Mouse (Mus musculus) granulocyte monocyte progenitor cell, adult 5-6 weeks (primary cell): ENCODE data around the gene Armh1. TPM values are rescaled to one million over a fixed set of nuclear protein-coding genes. Genes with fewer than 3 reads are reported as not detected.
"Not testable (repeated sequence)": the region's sequence is repeated elsewhere in the genome, so short reads cannot be mapped to it uniquely, and the experiment has no call there.

Experiments used
- ATAC-seq: replicated peaks from 2 replicates; pipeline ENCODE4 v1.8.0; 2016; ENCODE audit warnings: mild to moderate bottlenecking, moderate TSS enrichment, inconsistent platforms; ENCODE audit not compliant: poor library complexity, severe bottlenecking
- total RNA-seq, 2 experiments: library from RNA; stranded (forward) in 1 of 2; stranded (reverse) in 1 of 2; fragments of 200-712, 200-1000 nt in 1 of 2; fragments of >200 nt in 1 of 2; fragmentation: Nextera tagmentation in 1 of 2; gene quantifications; 2 replicates each; pipeline ENCODE4 v1.2.3; 2014 to 2017

The Armh1 gene
- total RNA-seq, 2 experiments from 2014 or later, result not detected

DNA sequence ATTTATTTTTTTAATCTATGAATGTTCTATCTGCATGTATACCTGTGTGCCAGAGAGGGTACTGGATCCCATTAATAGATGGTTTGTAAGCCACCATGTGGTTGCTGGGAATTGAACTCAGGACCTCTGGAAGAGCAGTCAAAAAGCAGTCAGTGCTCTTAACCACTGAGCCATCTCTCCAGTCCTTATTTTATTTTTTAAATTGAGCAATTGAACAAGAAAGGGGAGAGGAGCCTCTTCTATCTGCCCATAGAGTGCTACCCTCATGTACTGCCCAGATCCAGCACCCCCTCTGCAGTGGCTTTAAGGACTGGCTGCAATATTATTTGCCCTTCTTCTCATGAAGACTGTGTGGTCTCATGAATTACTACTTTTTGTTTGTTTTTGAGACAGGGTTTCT lies 26.7 kb downstream of the Armh1 start:
- no peak for ATAC-seq

DNA sequence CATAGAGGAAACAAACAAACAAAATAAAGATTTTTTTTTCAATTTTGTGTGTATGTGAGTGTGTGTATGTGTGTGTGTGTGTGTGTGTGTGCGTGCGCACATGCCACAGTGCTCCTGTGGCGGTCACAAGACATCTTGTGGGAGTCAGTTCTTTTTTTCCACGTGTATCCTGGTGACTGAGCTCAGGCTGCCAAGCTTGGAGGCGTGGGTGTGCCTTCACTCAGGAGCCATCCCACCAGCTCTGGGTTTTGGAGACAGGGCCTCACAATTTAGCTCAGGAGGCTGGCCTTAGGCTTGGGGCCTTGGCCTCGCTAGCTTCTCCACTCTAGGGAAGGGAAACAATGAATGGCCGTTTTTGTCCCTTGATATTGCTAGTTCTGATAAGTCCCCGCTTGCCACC lies 27.8 kb downstream of the Armh1 start:
- ATAC-seq, result no peak

GRCm38 (mm10) chr4:117223001-117223400 lies 28.9 kb downstream of the Armh1 start:
- peak; percentile 25; the same call in 1 of the 2 replicates for ATAC-seq

GRCm38 (mm10) chr4:117221836-117222235 lies 30.1 kb downstream of the Armh1 start:
- ATAC-seq, result no peak

GRCm38 (mm10) chr4:117220741-117221515 lies 31.0 kb downstream of the Armh1 start:
- no peak for ATAC-seq

- ATAC-seq, result peak; percentile 83
These were observed 33.3 kb downstream of the Armh1 start for GRCm38 (mm10) chr4:117218517-117219219.

DNA sequence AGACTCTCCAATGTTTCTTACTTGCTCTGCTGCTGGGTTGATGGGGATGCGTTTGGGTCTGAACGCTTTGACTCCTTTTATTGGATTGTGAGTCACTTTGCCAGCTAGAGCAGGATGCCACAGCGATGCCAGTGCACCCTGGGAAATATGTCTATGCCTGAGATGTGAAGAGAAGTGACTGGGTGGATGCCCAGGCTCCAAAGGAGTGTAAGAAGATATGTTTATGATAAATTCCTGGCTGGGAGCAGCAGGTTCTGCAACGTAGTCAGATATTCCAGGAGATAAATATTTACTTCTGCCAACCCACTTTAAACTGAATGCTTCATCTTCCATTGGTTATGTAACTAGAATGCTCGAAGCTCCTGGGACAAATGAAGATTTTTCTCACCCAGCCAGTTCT lies 34.9 kb downstream of the Armh1 start:
- no peak for ATAC-seq

DNA sequence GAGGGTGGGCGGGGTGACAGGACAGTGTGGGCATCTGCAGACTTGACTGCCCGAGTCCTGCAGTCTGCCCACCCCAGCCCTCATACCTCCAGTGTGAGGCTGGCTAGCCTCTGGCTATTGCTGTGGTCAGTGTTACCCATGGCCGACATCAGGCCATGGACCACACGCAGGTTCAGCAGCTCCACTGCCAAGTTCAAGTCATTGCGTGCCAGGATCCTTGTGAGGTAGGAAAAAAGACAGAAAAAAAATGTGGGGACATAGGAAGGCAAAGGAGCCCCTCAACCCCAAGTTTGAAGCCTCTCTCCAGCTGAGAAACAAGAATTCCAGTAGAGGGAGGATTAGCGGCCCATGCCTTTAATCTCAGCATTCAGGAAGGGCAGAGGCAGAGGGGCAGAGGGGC lies 37.7 kb downstream of the Armh1 start:
- ATAC-seq, result no peak

- peak; percentile 98 for ATAC-seq
These were observed 41.5 kb downstream of the Armh1 start for GRCm38 (mm10) chr4:117210147-117211074.

GRCm38 (mm10) chr4:117209592-117209991 lies 42.3 kb downstream of the Armh1 start:
- no peak for ATAC-seq

DNA sequence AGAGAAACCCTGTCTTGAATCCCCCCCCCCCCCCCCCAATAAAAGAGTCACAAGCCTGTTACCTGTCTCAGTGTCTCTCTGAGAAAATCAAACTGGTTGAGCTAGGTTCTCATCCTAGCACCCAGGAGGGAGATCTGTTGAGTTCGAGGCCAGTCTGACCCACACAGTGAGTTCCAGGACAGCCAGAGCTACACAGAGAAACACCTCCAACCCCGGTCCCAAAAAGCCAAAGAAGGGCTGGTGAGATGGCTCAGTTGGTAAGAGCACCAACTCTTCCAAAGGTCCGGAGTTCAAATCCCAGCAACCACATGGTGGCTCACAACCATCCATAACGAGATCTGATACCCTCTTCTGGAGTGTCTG lies 49.0 kb downstream of the Armh1 start:
- peak; percentile 31 for ATAC-seq

DNA sequence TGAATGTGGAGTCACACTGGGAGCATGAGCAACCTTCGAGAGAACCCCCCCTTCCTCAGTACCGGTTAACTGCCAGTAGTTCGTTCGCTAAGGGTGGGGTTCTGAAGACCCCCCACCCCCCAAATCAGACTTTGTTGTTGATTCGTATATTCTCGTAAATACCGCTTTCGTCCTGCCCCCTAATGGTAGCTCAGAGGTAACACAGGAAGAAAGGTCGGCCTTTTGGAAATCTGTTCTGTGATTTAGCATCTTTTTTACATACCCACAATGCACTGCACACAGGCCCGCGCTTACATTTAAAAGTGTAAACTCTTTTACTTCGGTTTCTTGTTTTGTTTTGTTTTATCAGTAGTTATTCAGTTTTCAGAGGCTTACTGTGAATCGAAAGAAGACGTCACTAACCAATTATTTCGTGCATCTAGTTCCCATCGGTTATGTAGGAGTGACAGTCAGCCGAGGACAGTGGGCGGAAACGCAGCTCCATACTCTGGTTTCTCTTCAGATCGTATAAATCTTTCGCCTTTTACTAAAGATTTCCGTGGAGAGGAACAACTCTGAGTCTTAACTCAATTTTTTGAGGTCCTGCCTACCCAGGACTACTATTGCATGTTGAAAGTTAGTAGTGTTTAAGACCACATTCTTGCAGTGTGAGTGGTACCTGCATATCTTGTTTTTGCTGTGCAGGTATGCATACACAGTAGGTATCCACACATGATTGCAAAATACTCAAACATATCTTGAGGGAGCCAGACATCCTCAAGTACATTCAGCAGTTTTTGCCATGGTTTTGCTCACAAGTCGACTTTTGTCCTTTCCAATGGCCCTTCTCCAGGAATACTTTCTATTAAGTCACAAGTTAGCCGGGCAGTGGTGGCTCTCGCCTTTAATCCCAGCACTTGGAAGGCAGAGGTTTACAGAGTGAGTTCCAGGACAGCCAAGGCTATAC lies 49.6 kb downstream of the Armh1 start:
- ATAC-seq, result peak; percentile 91

GRCm38 (mm10) chr4:117191804-117192203 lies 60.1 kb downstream of the Armh1 start:
- no peak for ATAC-seq

DNA sequence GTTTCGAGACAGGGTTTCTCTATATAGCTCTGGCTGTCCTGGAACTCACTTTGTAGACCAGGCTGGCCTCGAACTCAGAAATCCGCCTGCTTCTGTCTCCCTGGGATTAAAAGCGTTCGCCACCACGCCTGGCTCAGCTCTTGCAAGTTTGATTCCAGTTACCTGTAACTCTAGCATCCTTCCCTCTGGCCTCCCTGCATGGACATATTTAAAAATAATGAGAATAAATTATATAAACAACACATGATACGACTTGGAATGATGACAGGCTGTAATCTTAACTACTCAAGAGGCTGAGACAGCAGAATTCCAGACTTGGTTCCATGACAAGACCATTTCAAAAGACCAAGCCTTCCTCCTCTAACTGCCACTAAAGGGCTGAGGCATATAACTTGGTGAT lies 61.3 kb downstream of the Armh1 start:
- 0 out of 2 replicates have a peak, but pooled peaks have one; percentile 7 for ATAC-seq

- peak; percentile 82 for ATAC-seq
These were observed 61.9 kb downstream of the Armh1 start for GRCm38 (mm10) chr4:117189856-117190543.

DNA sequence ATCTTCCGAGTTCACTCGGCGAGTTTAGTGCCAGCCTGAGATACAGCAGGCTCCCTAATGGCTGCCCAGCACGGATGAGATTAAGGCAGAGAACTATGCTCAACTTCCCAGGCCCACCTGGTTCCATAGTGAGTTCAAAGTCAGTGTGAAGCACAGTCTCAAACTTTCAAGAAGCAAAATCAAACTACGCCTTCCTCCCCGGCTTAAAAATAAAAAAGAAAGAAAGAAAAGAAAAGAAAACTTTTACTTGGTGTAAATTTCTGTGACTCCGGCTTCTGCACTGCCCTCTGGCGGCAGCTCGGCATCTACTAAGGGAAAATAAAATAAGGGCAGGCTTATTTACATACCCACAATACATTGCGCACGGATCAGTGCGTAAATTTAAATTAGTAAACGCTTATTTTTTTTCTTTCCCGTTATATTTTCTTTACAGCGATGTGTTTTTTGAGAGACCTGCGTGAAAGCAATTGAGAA lies 62.5 kb downstream of the Armh1 start:
- ATAC-seq, result peak; percentile 56

DNA sequence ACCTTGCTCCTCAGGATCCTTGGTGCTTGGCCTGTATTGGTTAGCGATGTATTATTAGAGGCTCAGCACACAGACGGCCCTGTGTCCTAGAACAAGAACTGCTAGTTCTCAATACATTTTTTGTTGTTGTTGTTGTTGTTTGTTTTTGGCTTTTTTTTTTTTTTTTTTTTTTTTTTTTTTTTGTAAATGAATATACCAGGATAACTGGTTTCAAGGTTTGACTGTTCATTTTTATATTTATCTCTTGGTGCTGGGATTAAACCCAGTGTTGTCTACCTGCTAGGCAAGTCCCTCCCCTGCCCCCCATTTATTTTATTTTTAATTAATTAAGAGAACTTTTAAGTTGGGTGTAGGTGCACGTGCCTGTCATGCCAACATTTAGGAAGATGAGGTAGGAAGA lies 63.0 kb downstream of the Armh1 start:
- no peak for ATAC-seq

- ATAC-seq, result not testable (repeated sequence)
These were observed 69.2 kb downstream of the Armh1 start for GRCm38 (mm10) chr4:117182759-117183096.
